Mouse (Mus musculus) spleen, postnatal 10 days (tissue): ENCODE measurements at regions not wholly inside any gene's neighbourhood (a gene's known extent, or its start where the extent isn't known, plus 50 kb on each side); places are given as distances from the start of the nearest gene placed in this dataset.

Source experiments
- DNase-seq, 2 experiments: peaks; one replicate each; pipeline ENCODE4 v3.0.0; 2021 to 2022; ENCODE audit warnings: low spot score in 2 of 2

- DNase-seq = no peak
Observed at GRCm38 (mm10) chrX:11487876-11488275, 160.3 kb downstream of the H2al1j start.

GRCm38 (mm10) chrX:11490146-11490693, 162.6 kb downstream of the H2al1j start:
- no peak for DNase-seq

- no peak for DNase-seq
Observed at GRCm38 (mm10) chrX:11491235-11491634, 163.6 kb downstream of the H2al1j start.

GRCm38 (mm10) chrX:11491676-11492391, 164.2 kb downstream of the H2al1j start:
- no peak for DNase-seq

GRCm38 (mm10) chrX:11493526-11494245, 166.1 kb downstream of the H2al1j start:
- no peak for DNase-seq

GRCm38 (mm10) chrX:11494246-11494630, 166.6 kb downstream of the H2al1j start:
- DNase-seq = no peak

- DNase-seq = no peak
Observed at GRCm38 (mm10) chrX:11512439-11512838, 184.8 kb downstream of the H2al1j start.

- DNase-seq = no peak
Observed at GRCm38 (mm10) chrX:11512928-11513327, 185.3 kb downstream of the H2al1j start.

GRCm38 (mm10) chrX:11523791-11524190, 196.2 kb downstream of the H2al1j start:
- no peak for DNase-seq

- no peak for DNase-seq
Observed at GRCm38 (mm10) chrX:11525326-11525725, 197.7 kb downstream of the H2al1j start.

GRCm38 (mm10) chrX:11528589-11528988, 201.0 kb downstream of the H2al1j start:
- DNase-seq = no peak

GRCm38 (mm10) chrX:11529221-11529620, 201.6 kb downstream of the H2al1j start:
- no peak for DNase-seq

- no peak for DNase-seq
Observed at GRCm38 (mm10) chrX:11532817-11533216, 205.2 kb downstream of the H2al1j start.

GRCm38 (mm10) chrX:11533871-11534270, 206.2 kb downstream of the H2al1j start:
- no peak for DNase-seq

GRCm38 (mm10) chrX:11541011-11541410, 213.4 kb downstream of the H2al1j start:
- DNase-seq = no peak

- no peak for DNase-seq
Observed at GRCm38 (mm10) chrX:11550164-11550851, 222.7 kb downstream of the H2al1j start.

GRCm38 (mm10) chrX:11552177-11552576, 224.6 kb downstream of the H2al1j start:
- DNase-seq = no peak

- DNase-seq = no peak
Observed at GRCm38 (mm10) chrX:11555035-11555570, 227.5 kb downstream of the H2al1j start.

GRCm38 (mm10) chrX:11558260-11558659, 230.6 kb downstream of the H2al1j start:
- no peak for DNase-seq

- DNase-seq = no peak
Observed at GRCm38 (mm10) chrX:11560550-11561276, 233.1 kb downstream of the H2al1j start.

GRCm38 (mm10) chrX:11565888-11566287, 238.3 kb downstream of the H2al1j start:
- no peak for DNase-seq
